Mouse (Mus musculus): Measurements from ENCODE around the gene Pabpc4.

The Pabpc4 gene

DNA sequence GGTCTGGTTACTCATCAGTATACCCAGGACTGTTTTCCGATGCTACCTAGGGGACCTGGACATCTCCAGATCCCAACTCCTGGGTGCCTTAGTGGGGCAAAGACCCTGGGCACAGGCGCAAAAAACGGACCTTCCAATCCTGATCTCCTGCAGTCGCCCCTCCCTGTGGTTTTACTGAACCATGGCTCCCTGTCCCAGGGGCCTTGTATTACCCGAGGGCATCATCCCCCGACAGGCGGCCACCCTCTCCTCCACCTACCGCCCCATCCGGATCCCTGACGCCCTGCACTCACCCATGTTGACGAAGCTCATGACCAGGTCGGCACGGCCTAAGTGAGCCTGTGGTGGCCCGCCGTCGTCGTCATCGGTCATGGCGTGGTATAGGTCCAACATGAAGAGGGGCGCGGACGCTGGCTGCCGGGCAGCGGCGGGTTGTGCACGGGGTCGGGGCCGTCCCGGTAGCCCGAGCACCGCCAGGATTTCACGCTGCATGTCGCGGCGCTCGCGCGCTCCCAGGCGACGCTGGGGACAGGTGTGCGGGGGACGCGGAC is 80.0 kb downstream of the Pabpc4 start:
- in situ Hi-C loops (cut with MboI, MseI), result loop anchor here (5.0 kb wide), 1 partner anchor 335 kb away; no protein-coding TSS in a partner anchor

DNA sequence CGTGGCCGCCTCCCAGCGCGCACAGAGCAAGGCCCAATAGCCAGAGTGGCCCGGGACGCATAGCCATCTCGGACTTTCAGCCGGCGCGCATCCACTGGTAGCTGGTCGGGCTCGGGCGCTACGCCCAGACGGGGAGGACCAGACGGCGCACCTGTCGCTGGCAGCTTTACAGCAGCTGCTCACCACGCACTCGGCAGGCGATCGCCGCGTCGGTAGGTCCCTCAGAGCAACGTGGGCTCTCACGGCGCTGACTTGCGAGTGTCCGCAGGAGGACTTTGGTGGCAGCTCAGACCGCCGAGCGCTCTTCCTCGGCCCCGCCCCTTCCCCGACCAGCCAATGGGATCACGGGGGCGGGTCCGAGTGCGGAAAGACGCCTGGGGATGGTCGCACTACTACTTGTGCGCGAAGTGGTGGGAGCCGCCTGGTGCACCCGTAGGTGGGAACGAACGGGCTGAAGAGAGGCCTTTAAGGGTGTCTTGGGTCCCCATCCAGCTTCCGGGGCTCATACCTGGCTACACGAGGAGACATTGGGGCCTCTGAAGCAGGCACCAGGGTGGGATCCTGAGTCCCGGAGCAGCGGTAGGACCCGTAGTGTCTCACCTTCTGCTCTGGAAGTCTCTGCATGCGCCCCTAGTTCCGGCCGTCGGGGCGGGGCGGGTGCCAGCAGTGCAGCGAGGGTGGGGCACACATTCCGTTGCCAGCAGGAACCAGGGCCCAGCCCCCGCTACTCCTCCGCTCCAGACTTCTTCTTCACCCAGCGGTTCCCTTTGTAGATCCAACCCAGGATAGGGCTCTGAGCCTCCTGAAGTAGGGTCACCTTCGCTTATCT is 80.7 kb downstream of the Pabpc4 start, which contains the start of gene Bmp8a:
TSS of gene Bmp8a (minus strand) at position 611 of the 829 bp plus-strand sequence.
- in situ Hi-C loops (cut with MboI, MseI), result loop anchor here (5.0 kb wide), 1 partner anchor 334 kb away; no protein-coding TSS in a partner anchor

DNA sequence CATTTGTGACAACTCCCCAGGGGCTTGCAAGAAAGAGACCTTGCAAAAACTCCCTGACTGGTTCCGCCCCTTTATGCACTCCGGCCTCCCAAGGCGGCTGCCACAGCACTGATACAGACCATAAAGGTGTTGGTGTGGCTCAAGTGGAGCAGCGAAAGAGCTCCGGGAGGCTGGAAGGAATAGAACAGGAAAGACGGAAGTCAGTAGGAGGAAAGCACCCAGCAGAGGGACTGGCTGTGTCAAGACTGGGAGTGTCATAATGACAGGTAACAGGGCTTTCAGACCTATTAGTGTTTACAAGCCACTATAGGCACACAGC is 81.3 kb downstream of the Pabpc4 start:
- in situ Hi-C loops (cut with MboI, MseI), result loop anchor here (5.0 kb wide), 1 partner anchor 334 kb away; no protein-coding TSS in a partner anchor

Measured in T-helper 1 cell (primary cell).